Mouse (Mus musculus) kidney, postnatal 10 days (tissue): ENCODE measurements at regions not wholly inside any gene's neighbourhood (a gene's known extent, or its start where the extent isn't known, plus 50 kb on each side); places are given as distances from the start of the nearest gene placed in this dataset.

Experiments used
- DNase-seq: peaks from one replicate; pipeline ENCODE4 v3.0.0; 2021; ENCODE audit warnings: mixed read lengths

- DNase-seq: no peak
Measured at GRCm38 (mm10) chr11:27280791-27281190, 687.0 kb upstream of the Vrk2 start.

GRCm38 (mm10) chr11:27264253-27264652 lies 670.5 kb upstream of the Vrk2 start:
- DNase-seq: peak; percentile 58

GRCm38 (mm10) chr11:27258521-27258920 lies 664.7 kb upstream of the Vrk2 start:
- DNase-seq: no peak

- no peak for DNase-seq
Measured at GRCm38 (mm10) chr11:27235884-27236283, 642.1 kb upstream of the Vrk2 start.

- DNase-seq: no peak
Measured at GRCm38 (mm10) chr11:27226454-27226853, 632.7 kb upstream of the Vrk2 start.

GRCm38 (mm10) chr11:27222436-27222835 lies 628.6 kb upstream of the Vrk2 start:
- DNase-seq: no peak

GRCm38 (mm10) chr11:27221956-27222355 lies 628.2 kb upstream of the Vrk2 start:
- no peak for DNase-seq

GRCm38 (mm10) chr11:27219715-27220699 lies 626.2 kb upstream of the Vrk2 start:
- DNase-seq: no peak

GRCm38 (mm10) chr11:27215752-27216151 lies 622.0 kb upstream of the Vrk2 start:
- DNase-seq: no peak

- DNase-seq: no peak
Measured at GRCm38 (mm10) chr11:27203330-27204214, 609.8 kb upstream of the Vrk2 start.

GRCm38 (mm10) chr11:27184035-27184434 lies 590.2 kb upstream of the Vrk2 start:
- no peak for DNase-seq

GRCm38 (mm10) chr11:27183422-27183821 lies 589.6 kb upstream of the Vrk2 start:
- no peak for DNase-seq

- DNase-seq: no peak
Measured at GRCm38 (mm10) chr11:27160411-27160810, 566.6 kb upstream of the Vrk2 start.
